Mouse (Mus musculus): ENCODE data around the gene Cyba. TPM values are rescaled to one million over a fixed set of nuclear protein-coding genes. Genes with fewer than 3 reads are reported as not detected.
A peak's percentile ranks its signal among the peaks of the same experiment; 100 is the strongest.

Gene Cyba
- polyA plus RNA-seq, 1 experiment from 2014 or later = 175 TPM

- Histone ChIP-seq H3K4me2 (no peak overlapping the region), H3K4me3 (ENCODE audit: low read depth, low read length) (no peak overlapping the region), H3K27me3 (ENCODE audit: insufficient read depth, low read length) (no peaks in the 10 kb centered on the region), H3K9ac (no peak overlapping the region), H3K9me3 (ENCODE audit: low read depth, low read length) (no peaks in the 10 kb centered on the region), H3K4me1 (ENCODE audit: insufficient read depth) (no peaks in the 10 kb centered on the region), H3K36me3 (ENCODE audit: insufficient read depth) (peaks cover 52% of the 10 kb centered on the region), H3K27ac (ENCODE audit: low read depth) (no peak overlapping the region)
- TF ChIP-seq CTCF (IDR thresholded peaks at IDR 0.05; ENCODE audit: low read depth) = no peak
- 86% methylated on average over 10 of the region's 10 CpGs for WGBS
- ATAC-seq (ENCODE audit: insufficient read depth) (no peak), DNase-seq (no peak)
Observed at GRCm38 (mm10) chr8:122469965-122470364, 37.2 kb upstream of the Cyba start.

DNA sequence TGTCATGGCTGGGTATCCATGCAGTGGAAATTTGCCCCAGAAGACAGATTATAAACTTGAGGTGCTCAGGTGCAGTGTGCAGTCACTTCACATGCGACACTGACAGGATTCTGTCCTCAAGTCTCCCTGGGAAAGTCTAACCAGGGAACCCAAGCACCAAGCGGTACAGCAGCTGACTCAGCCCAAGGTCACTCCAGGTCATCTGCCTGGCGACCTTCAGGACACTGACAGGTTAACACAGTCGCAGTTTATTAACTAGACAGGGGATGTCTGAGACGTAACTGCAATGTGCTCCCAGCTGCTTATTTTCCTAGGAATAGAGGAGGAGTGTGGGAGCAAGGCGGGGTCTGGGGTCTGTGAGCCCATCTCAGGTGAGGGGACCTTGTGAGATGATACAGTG is 36.7 kb upstream of the Cyba start:
- H3K27ac ChIP-seq (ENCODE audit: low read depth) = no peak overlapping the region
- TF ChIP-seq CTCF (IDR thresholded peaks at IDR 0.05; ENCODE audit: low read depth) = no peak
- peaks cover 52% of the 10 kb centered on the region for H3K36me3 ChIP-seq (ENCODE audit: insufficient read depth)
- no peaks in the 10 kb centered on the region for H3K4me1 ChIP-seq (ENCODE audit: insufficient read depth)
- no peak overlapping the region for H3K9ac ChIP-seq
- 68% methylated on average over 6 of the region's 6 CpGs for WGBS
- no peak overlapping the region for H3K4me2 ChIP-seq
- ATAC-seq (ENCODE audit: insufficient read depth) (no peak), DNase-seq (no peak)
- H3K4me3 ChIP-seq (ENCODE audit: low read depth, low read length) = no peak overlapping the region
- no peaks in the 10 kb centered on the region for H3K9me3 ChIP-seq (ENCODE audit: low read depth, low read length)
- H3K27me3 ChIP-seq (ENCODE audit: insufficient read depth, low read length) = no peaks in the 10 kb centered on the region

GRCm38 (mm10) chr8:122467816-122468215 is 35.1 kb upstream of the Cyba start:
- Histone ChIP-seq H3K4me3 (ENCODE audit: low read depth, low read length) (no peak overlapping the region), H3K9ac (no peak overlapping the region), H3K9me3 (ENCODE audit: low read depth, low read length) (no peaks in the 10 kb centered on the region), H3K36me3 (ENCODE audit: insufficient read depth) (peaks cover 42% of the 10 kb centered on the region), H3K4me2 (no peak overlapping the region), H3K27me3 (ENCODE audit: insufficient read depth, low read length) (no peaks in the 10 kb centered on the region), H3K4me1 (ENCODE audit: insufficient read depth) (0 out of 2 replicates have a peak, but pooled peaks cover 7% of the 10 kb centered on the region), H3K27ac (ENCODE audit: low read depth) (no peak overlapping the region)
- ATAC-seq (ENCODE audit: insufficient read depth) (no peak), DNase-seq (no peak)
- TF ChIP-seq CTCF (IDR thresholded peaks at IDR 0.05; ENCODE audit: low read depth) = no peak
- WGBS = 89% methylated on average over 13 of the region's 13 CpGs

DNA sequence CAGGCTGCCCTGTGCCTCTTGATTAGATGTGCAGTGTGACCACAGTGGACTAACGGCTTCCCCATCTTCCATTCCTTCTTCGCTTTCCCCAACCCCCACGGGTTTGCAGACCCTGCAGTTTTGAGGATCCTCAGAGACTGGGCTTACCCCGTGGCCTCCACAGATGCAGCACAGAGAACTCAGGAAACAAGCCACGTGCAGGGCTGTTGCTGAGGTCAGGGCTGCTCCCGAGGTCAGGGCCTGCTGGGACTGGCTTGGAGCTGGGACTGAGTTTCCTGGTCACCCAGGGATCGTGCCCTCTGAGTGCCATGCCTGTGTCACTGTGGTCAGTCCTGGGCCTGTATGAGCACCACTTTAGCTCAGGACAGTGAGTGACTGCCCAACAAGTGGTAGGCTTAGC is 32.3 kb upstream of the Cyba start:
- TF ChIP-seq CTCF (IDR thresholded peaks at IDR 0.05; ENCODE audit: low read depth) = no peak
- ATAC-seq (ENCODE audit: insufficient read depth) (no peak), DNase-seq (no peak)
- no peak overlapping the region for H3K27ac ChIP-seq (ENCODE audit: low read depth)
- no peaks in the 10 kb centered on the region for H3K9me3 ChIP-seq (ENCODE audit: low read depth, low read length)
- peaks cover 18% of the 10 kb centered on the region for H3K27me3 ChIP-seq (ENCODE audit: insufficient read depth, low read length)
- no peak overlapping the region for H3K4me2 ChIP-seq
- peaks cover 35% of the 10 kb centered on the region for H3K36me3 ChIP-seq (ENCODE audit: insufficient read depth)
- WGBS = 65% methylated on average over 7 of the region's 7 CpGs
- H3K9ac ChIP-seq = no peak overlapping the region
- H3K4me3 ChIP-seq (ENCODE audit: low read depth, low read length) = no peak overlapping the region
- H3K4me1 ChIP-seq (ENCODE audit: insufficient read depth) = 0 out of 2 replicates have a peak, but pooled peaks cover 10% of the 10 kb centered on the region

GRCm38 (mm10) chr8:122463651-122464640 is 31.2 kb upstream of the Cyba start:
- Histone ChIP-seq H3K9ac (no peak overlapping the region), H3K9me3 (ENCODE audit: low read depth, low read length) (no peaks in the 10 kb centered on the region), H3K4me1 (ENCODE audit: insufficient read depth) (0 out of 2 replicates have a peak, but pooled peaks cover 10% of the 10 kb centered on the region), H3K27ac (ENCODE audit: low read depth) (peak overlapping the region; percentile 36; the same call in 1 of the 2 replicates), H3K27me3 (ENCODE audit: insufficient read depth, low read length) (peaks cover 28% of the 10 kb centered on the region), H3K36me3 (ENCODE audit: insufficient read depth) (peaks cover 32% of the 10 kb centered on the region), H3K4me3 (ENCODE audit: low read depth, low read length) (no peak overlapping the region), H3K4me2 (no peak overlapping the region)
- WGBS = 24% methylated on average over 12 of the region's 12 CpGs
- TF ChIP-seq CTCF (IDR thresholded peaks at IDR 0.05; ENCODE audit: low read depth) = no peak
- DNase-seq (no peak), ATAC-seq (ENCODE audit: insufficient read depth) (no peak)

- H3K4me2 ChIP-seq = no peak overlapping the region
- 64% methylated on average over 8 of the region's 8 CpGs for WGBS
- no peak overlapping the region for H3K9ac ChIP-seq
- 0 out of 2 replicates have a peak, but pooled peaks cover 10% of the 10 kb centered on the region for H3K4me1 ChIP-seq (ENCODE audit: insufficient read depth)
- H3K9me3 ChIP-seq (ENCODE audit: low read depth, low read length) = no peaks in the 10 kb centered on the region
- no peak overlapping the region for H3K4me3 ChIP-seq (ENCODE audit: low read depth, low read length)
- H3K27ac ChIP-seq (ENCODE audit: low read depth) = no peak overlapping the region
- DNase-seq (no peak), ATAC-seq (ENCODE audit: insufficient read depth) (no peak)
- no peak for TF ChIP-seq CTCF (IDR thresholded peaks at IDR 0.05; ENCODE audit: low read depth)
- peaks cover 18% of the 10 kb centered on the region for H3K36me3 ChIP-seq (ENCODE audit: insufficient read depth)
- peaks cover 34% of the 10 kb centered on the region for H3K27me3 ChIP-seq (ENCODE audit: insufficient read depth, low read length)
Observed at GRCm38 (mm10) chr8:122462510-122462909, 29.8 kb upstream of the Cyba start.

DNA sequence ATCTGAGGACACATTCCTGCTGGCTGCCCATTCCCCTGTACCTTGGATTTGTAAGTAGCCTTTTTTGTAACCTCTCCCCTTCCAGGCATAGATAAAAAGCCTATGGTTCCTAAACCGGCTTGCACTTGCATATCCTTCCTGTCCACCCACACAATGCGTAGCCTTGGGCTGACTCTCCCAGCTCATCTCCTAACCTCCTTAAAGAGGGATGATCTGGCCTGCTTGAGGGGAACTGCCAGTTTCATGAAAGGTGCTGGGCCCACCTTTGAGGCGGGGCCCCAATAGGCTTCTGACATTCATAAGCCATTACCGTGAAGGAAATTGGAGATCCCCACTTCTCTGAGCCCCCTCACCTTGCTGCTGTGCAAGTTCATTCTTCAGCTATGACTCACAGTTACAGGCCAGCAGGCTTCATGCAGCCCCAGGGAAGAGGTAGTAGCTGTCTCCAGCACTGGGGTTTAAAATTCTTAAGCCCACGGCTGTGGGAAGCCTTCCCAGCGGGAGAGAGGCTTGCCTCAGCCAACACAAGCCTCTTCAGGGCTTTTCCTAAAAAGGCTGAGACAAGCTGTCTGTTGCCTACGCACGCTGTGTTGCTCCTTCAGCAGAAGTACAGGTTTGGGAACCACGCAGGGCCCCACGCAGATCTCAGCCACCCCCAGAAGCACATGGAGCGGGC is 28.9 kb upstream of the Cyba start:
- WGBS = 56% methylated on average over 11 of the region's 11 CpGs

More for the DNA sequence above, 28.9 kb upstream of the Cyba start:
- Histone ChIP-seq H3K9me3 (ENCODE audit: low read depth, low read length) (no peaks in the 10 kb centered on the region), H3K27me3 (ENCODE audit: insufficient read depth, low read length) (peaks cover 34% of the 10 kb centered on the region), H3K4me1 (ENCODE audit: insufficient read depth) (0 out of 2 replicates have a peak, but pooled peaks cover 10% of the 10 kb centered on the region), H3K4me3 (ENCODE audit: low read depth, low read length) (no peak overlapping the region), H3K9ac (no peak overlapping the region), H3K27ac (ENCODE audit: low read depth) (0 out of 2 replicates have a peak overlapping the region, but pooled peaks have one; percentile 18), H3K36me3 (ENCODE audit: insufficient read depth) (peaks cover 9% of the 10 kb centered on the region), H3K4me2 (no peak overlapping the region; the same call in 1 of the 2 replicates)
- ATAC-seq (ENCODE audit: insufficient read depth) (no peak), DNase-seq (no peak)
- no peak for TF ChIP-seq CTCF (IDR thresholded peaks at IDR 0.05; ENCODE audit: low read depth)
